Mouse (Mus musculus) lung, postnatal 0 days (tissue): ENCODE measurements around the gene Parg. TPM values are rescaled to one million over a fixed set of nuclear protein-coding genes. Genes with fewer than 3 reads are reported as not detected.

Source experiments
- ATAC-seq: fragments of 200-750 bp; cut with Nextera tagmentation; 2 replicates; pipeline ENCODE4 v1.8.0; 2017; ENCODE audit warnings: moderate library complexity
- DNase-seq: peaks from one replicate; pipeline ENCODE4 v3.0.0-alpha.2; 2016; ENCODE audit warnings: low spot score
- H3K27ac ChIP-seq: fragments of 300-500 bp; sonication (generic); 2 replicates; pipeline ENCODE4 v1.5.1; 2014; ENCODE audit warnings: antibody characterized with exemption, mild to moderate bottlenecking, low read length, mixed read lengths
- H3K27me3 ChIP-seq: fragments of 300-500 bp; sonication (generic); replicated peaks from 2 replicates; pipeline ENCODE4 v1.6.1; 2014; ENCODE audit warnings: low read length, mixed read lengths; ENCODE audit not compliant: insufficient read depth
- H3K36me3 ChIP-seq: fragments of 300-500 bp; sonication (generic); 2 replicates; pipeline ENCODE4 v1.6.1; 2014; ENCODE audit warnings: low read length, mixed read lengths; ENCODE audit not compliant: insufficient read depth
- H3K4me1 ChIP-seq: fragments of 300-500 bp; sonication (generic); 2 replicates; pipeline ENCODE4 v1.6.1; 2014; ENCODE audit warnings: antibody characterized with exemption, low read depth, low read length, mixed read lengths; ENCODE audit not compliant: insufficient read depth
- H3K4me2 ChIP-seq: fragments of 300-500 bp; sonication (generic); replicated peaks from 2 replicates; pipeline ENCODE4 v1.6.1; 2014; ENCODE audit warnings: low read depth, mild to moderate bottlenecking, low read length, moderate library complexity, mixed read lengths
- H3K4me3 ChIP-seq: fragments of 300-500 bp; sonication (generic); 2 replicates; pipeline ENCODE4 v1.5.1; 2014; ENCODE audit warnings: low read depth, low read length
- H3K9ac ChIP-seq: fragments of 300-500 bp; sonication (generic); replicated peaks from 2 replicates; pipeline ENCODE4 v1.6.1; 2014; ENCODE audit warnings: low read depth, mild to moderate bottlenecking
- H3K9me3 ChIP-seq: fragments of 300-500 bp; sonication (generic); 2 replicates; pipeline ENCODE4 v1.6.1; 2016; ENCODE audit warnings: low read length, mixed read lengths
- CTCF ChIP-seq: IDR thresholded peaks from 2 replicates; pipeline ENCODE4 v1.5.1; 2016; ENCODE audit warnings: antibody characterized with exemption, mild to moderate bottlenecking
- EP300 ChIP-seq: IDR thresholded peaks from 2 replicates; pipeline ENCODE4 v1.6.1; 2016; ENCODE audit warnings: antibody characterized with exemption, mild to moderate bottlenecking, control low read depth
- WGBS: fragments of 180-500 bp; shearing (Covaris S2); extraction: QIAGEN DNeasy Blood & Tissue Kit; methylation state at CpG from one replicate; pipeline ENCODE4 v1.1.7; 2014; 5-methylcytosine and 5-hydroxymethylcytosine counted together
- polyA plus RNA-seq: library from polyadenylated mRNA; unstranded; fragments of >200 nt; fragmentation: Nextera tagmentation; extraction: Ambion mirVana; gene quantifications from 2 replicates; pipeline ENCODE4 v1.2.1, GENCODE M21; 2015

Gene Parg
- polyA plus RNA-seq, 1 experiment from 2014 or later = 16.5 TPM

- no peaks in the 10 kb centered on the region for H3K27me3 ChIP-seq
- H3K9me3 ChIP-seq = no peaks in the 10 kb centered on the region
- no peak for ATAC-seq
- H3K36me3 ChIP-seq = no peaks in the 10 kb centered on the region
- peaks cover 27% of the 10 kb centered on the region for H3K4me1 ChIP-seq
- DNase-seq = no peak
- WGBS = 24% methylated on average over 7 of the region's 7 CpGs
- peak overlapping the region; percentile 94 for H3K9ac ChIP-seq
- no peak for TF ChIP-seq CTCF
- TF ChIP-seq EP300 = no peak
- peak overlapping the region; percentile 77 for H3K4me2 ChIP-seq
- peak overlapping the region; percentile 81 for H3K27ac ChIP-seq
- H3K4me3 ChIP-seq = peak overlapping the region; percentile 81
Measured at GRCm38 (mm10) chr14:32160563-32160962, 41.2 kb upstream of the Parg start.

GRCm38 (mm10) chr14:32161090-32161885 lies 40.5 kb upstream of the Parg start:
- Histone ChIP-seq H3K4me1 (peaks cover 28% of the 10 kb centered on the region), H3K36me3 (no peaks in the 10 kb centered on the region), H3K4me2 (peak overlapping the region; percentile 77), H3K4me3 (peak overlapping the region; percentile 81; the same call in 1 of the 2 replicates), H3K27me3 (no peaks in the 10 kb centered on the region), H3K27ac (no peak overlapping the region), H3K9ac (no peak overlapping the region), H3K9me3 (no peaks in the 10 kb centered on the region)
- ATAC-seq = no peak
- peak; percentile 38 for DNase-seq
- WGBS = 69% methylated on average over 12 of the region's 12 CpGs
- TF ChIP-seq CTCF (no peak), EP300 (no peak)

GRCm38 (mm10) chr14:32162231-32162630 lies 39.5 kb upstream of the Parg start:
- Histone ChIP-seq H3K27ac (no peak overlapping the region), H3K4me1 (peaks cover 28% of the 10 kb centered on the region), H3K4me2 (no peak overlapping the region), H3K36me3 (no peaks in the 10 kb centered on the region), H3K27me3 (no peaks in the 10 kb centered on the region), H3K9ac (no peak overlapping the region; the same call in 1 of the 2 replicates), H3K9me3 (no peaks in the 10 kb centered on the region), H3K4me3 (no peak overlapping the region)
- DNase-seq (no peak), ATAC-seq (no peak)
- TF ChIP-seq CTCF (no peak), EP300 (no peak)
- 90% methylated on average over 5 of the region's 5 CpGs for whole genome bisulfite sequencing

- Histone ChIP-seq H3K9ac (no peak overlapping the region), H3K4me3 (no peak overlapping the region), H3K36me3 (no peaks in the 10 kb centered on the region), H3K9me3 (no peaks in the 10 kb centered on the region), H3K4me1 (peaks cover 28% of the 10 kb centered on the region), H3K4me2 (no peak overlapping the region), H3K27ac (no peak overlapping the region), H3K27me3 (no peaks in the 10 kb centered on the region)
- DNase-seq (no peak), ATAC-seq (no peak)
- WGBS = 91% methylated on average over 11 of the region's 11 CpGs
- TF ChIP-seq CTCF (no peak), EP300 (no peak)
Measured at GRCm38 (mm10) chr14:32163203-32163888, 38.4 kb upstream of the Parg start.

- Histone ChIP-seq H3K4me1 (peaks cover 28% of the 10 kb centered on the region), H3K27ac (no peak overlapping the region), H3K9ac (no peak overlapping the region), H3K4me2 (no peak overlapping the region), H3K9me3 (no peaks in the 10 kb centered on the region), H3K4me3 (no peak overlapping the region), H3K27me3 (no peaks in the 10 kb centered on the region), H3K36me3 (no peaks in the 10 kb centered on the region)
- 58% methylated on average over 8 of the region's 8 CpGs for WGBS
- TF ChIP-seq CTCF (no peak), EP300 (no peak)
- ATAC-seq (no peak), DNase-seq (peak; percentile 52)
Measured at GRCm38 (mm10) chr14:32164173-32165051, 37.3 kb upstream of the Parg start.
